Comparison of ENCODE assay signal across 26 mouse cellular contexts in the genomic region with DNA sequence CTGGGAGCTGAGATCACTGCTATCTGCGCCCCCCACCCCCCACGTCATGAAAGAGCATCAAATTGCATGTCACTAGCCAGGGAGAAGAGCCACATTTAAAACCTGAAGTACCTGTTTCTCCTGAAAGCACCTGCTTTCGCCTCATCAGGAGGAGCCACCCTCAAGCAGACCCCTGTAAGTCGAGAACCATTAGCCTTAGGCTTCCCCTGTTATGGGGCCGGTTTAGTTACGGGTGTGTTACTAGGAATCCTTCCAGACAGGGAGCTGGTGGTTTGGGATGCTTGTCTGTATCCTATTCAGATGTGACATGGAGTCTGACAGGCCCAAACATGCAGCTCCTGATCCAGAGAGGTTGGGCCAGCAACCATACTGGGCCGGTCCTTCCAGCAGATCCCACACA. TPM values are rescaled to one million over a fixed set of nuclear protein-coding genes. Genes with fewer than 3 reads are reported as not detected.
A peak's percentile ranks its signal among the peaks of the same experiment; 100 is the strongest.
DNase-seq lines count a peak whose midpoint lies in the region; ATAC-seq and TF ChIP-seq lines count a peak whose summit lies in the region.
"Had no signal": no experiment of that assay in that cellular context is flagged by ENCODE, and none has a peak within 500 bp of the region (broad histone marks: within the 10 kb centered on the region; RNA-seq: fewer than 3 reads in every experiment).

No protein-coding gene starts in this region.

- ATAC-seq in embryonic facial prominence, embryonic 11.5 days (replicated peaks; ENCODE audit: insufficient number of reproducible peaks, low FRiP score, low TSS enrichment, low read depth) = no peak
- ATAC-seq in liver, postnatal 0 days = no peak
- no peak for ATAC-seq in liver, embryonic 12.5 days
- peak; percentile 48; the same call in 1 of the 2 replicates for ATAC-seq in embryonic facial prominence, embryonic 15.5 days (ENCODE audit: insufficient number of reproducible peaks, low FRiP score, low TSS enrichment, low read depth)
- ATAC-seq: activated CD4-positive, CD25-positive, alpha-beta regulatory T cell, adult 4 months; CD4-positive, CD25-positive, alpha-beta regulatory T cell, adult 4 months; forebrain, embryonic 14.5 days; forebrain, embryonic 16.5 days had no signal

- no peak overlapping the region for H3K27ac ChIP-seq in embryonic facial prominence, embryonic 11.5 days (replicated peaks; ENCODE audit: low read depth, low read length)
- H3K27ac ChIP-seq in embryonic facial prominence, embryonic 10.5 days (replicated peaks) = no peak overlapping the region
- H3K27ac ChIP-seq in liver, postnatal 0 days (ENCODE audit: low read depth) = peak overlapping the region; percentile 55; the same call in 1 of the 2 replicates
- H3K27ac ChIP-seq in liver, embryonic 12.5 days = no peak overlapping the region
- no peak overlapping the region for H3K27ac ChIP-seq in embryonic facial prominence, embryonic 15.5 days (replicated peaks)
- H3K27ac ChIP-seq: embryonic facial prominence, embryonic 12.5 days; forebrain, embryonic 10.5 days; forebrain, embryonic 12.5 days had no signal

- 71% methylated on average over 7 of the region's 7 CpGs for WGBS in embryonic facial prominence, embryonic 11.5 days
- WGBS in embryonic facial prominence, embryonic 10.5 days = 71% methylated on average over 7 of the region's 7 CpGs
- WGBS in liver, postnatal 0 days (ENCODE audit: insufficient replicate concordance) = 75% methylated on average over 7 of the region's 7 CpGs
- 71% methylated on average over 7 of the region's 7 CpGs for WGBS in liver, embryonic 12.5 days (ENCODE audit: insufficient replicate concordance)
- 58% methylated on average over 7 of the region's 7 CpGs for WGBS in embryonic facial prominence, embryonic 15.5 days

- no peak for TF ChIP-seq CTCF in liver, postnatal 0 days (IDR thresholded peaks at IDR 0.05; ENCODE audit: low read depth)

- no peak overlapping the region for H3K4me2 ChIP-seq in embryonic facial prominence, embryonic 11.5 days (ENCODE audit: low read depth, low read length)
- no peak overlapping the region for H3K4me2 ChIP-seq in liver, postnatal 0 days (ENCODE audit: low read depth, low read length)
- H3K4me2 ChIP-seq in liver, embryonic 12.5 days = no peak overlapping the region
- H3K4me2 ChIP-seq in embryonic facial prominence, embryonic 15.5 days (replicated peaks) = no peak overlapping the region
- H3K4me2 ChIP-seq: embryonic facial prominence, embryonic 12.5 days; forebrain, embryonic 12.5 days had no signal

- peak; percentile 13 for DNase-seq in embryonic facial prominence, embryonic 11.5 days (ENCODE audit: low spot score)
- DNase-seq in embryonic facial prominence, embryonic 10.5 days (ENCODE audit: low spot score) = no peak
- DNase-seq in liver, postnatal 0 days = no peak
- no peak for DNase-seq in cerebellum, adult 18-20 months
- DNase-seq in gastrocnemius, postnatal 14 days = no peak
- DNase-seq: adrenal gland, adult 8-10 months; adrenal gland, postnatal 14 days; adrenal gland, postnatal 36 days; B cell, adult 2 months; cerebellum, adult 11-12 months; cerebellum, adult 8-10 months; cerebellum, adult 9-11 months; cerebellum, postnatal 25 days had no signal

- no peaks in the 10 kb centered on the region; the same call in 1 of the 2 replicates for H3K27me3 ChIP-seq in embryonic facial prominence, embryonic 11.5 days (ENCODE audit: control insufficient read depth, insufficient read depth, low read length)
- H3K27me3 ChIP-seq in embryonic facial prominence, embryonic 10.5 days (replicated peaks; ENCODE audit: low read depth, poor library complexity, severe bottlenecking) = peaks cover 43% of the 10 kb centered on the region
- H3K27me3 ChIP-seq in liver, postnatal 0 days (ENCODE audit: insufficient read depth, low read length) = no peaks in the 10 kb centered on the region
- H3K27me3 ChIP-seq in liver, embryonic 12.5 days (replicated peaks) = peaks cover 4% of the 10 kb centered on the region; the same call in 1 of the 2 replicates
- H3K27me3 ChIP-seq in embryonic facial prominence, embryonic 15.5 days = peaks cover 5% of the 10 kb centered on the region; the same call in 1 of the 2 replicates
- H3K27me3 ChIP-seq: CH12.LX; embryonic facial prominence, embryonic 12.5 days; Patski had no signal

- no peaks in the 10 kb centered on the region for H3K36me3 ChIP-seq in embryonic facial prominence, embryonic 11.5 days (replicated peaks; ENCODE audit: control insufficient read depth, insufficient read depth, low read depth, low read length)
- no peaks in the 10 kb centered on the region for H3K36me3 ChIP-seq in embryonic facial prominence, embryonic 10.5 days (replicated peaks)
- no peaks in the 10 kb centered on the region for H3K36me3 ChIP-seq in liver, postnatal 0 days (replicated peaks; ENCODE audit: insufficient read depth, low read length)
- no peaks in the 10 kb centered on the region for H3K36me3 ChIP-seq in liver, embryonic 12.5 days
- H3K36me3 ChIP-seq in embryonic facial prominence, embryonic 15.5 days = no peaks in the 10 kb centered on the region
- H3K36me3 ChIP-seq: embryonic facial prominence, embryonic 12.5 days; forebrain, embryonic 10.5 days; forebrain, embryonic 12.5 days; G1E had no signal

- TF ChIP-seq EP300 in liver, postnatal 0 days (IDR thresholded peaks at IDR 0.05; ENCODE audit: low read depth) = no peak

- H3K4me3 ChIP-seq in embryonic facial prominence, embryonic 11.5 days (ENCODE audit: low read depth, low read length) = no peak overlapping the region
- H3K4me3 ChIP-seq in embryonic facial prominence, embryonic 10.5 days = no peak overlapping the region
- no peak overlapping the region for H3K4me3 ChIP-seq in liver, postnatal 0 days (ENCODE audit: low read depth, low read length)
- H3K4me3 ChIP-seq in liver, embryonic 12.5 days = no peak overlapping the region
- no peak overlapping the region for H3K4me3 ChIP-seq in embryonic facial prominence, embryonic 15.5 days (replicated peaks)
- H3K4me3 ChIP-seq: embryonic facial prominence, embryonic 12.5 days; erythroblast, embryonic 14.5 days; forebrain, embryonic 10.5 days; forebrain, embryonic 12.5 days had no signal

- H3K9me3 ChIP-seq in embryonic facial prominence, embryonic 11.5 days (replicated peaks; ENCODE audit: control insufficient read depth, low read length) = no peaks in the 10 kb centered on the region
- H3K9me3 ChIP-seq in embryonic facial prominence, embryonic 10.5 days = no peaks in the 10 kb centered on the region
- no peaks in the 10 kb centered on the region for H3K9me3 ChIP-seq in liver, postnatal 0 days (ENCODE audit: low read length)
- H3K9me3 ChIP-seq in liver, embryonic 12.5 days (replicated peaks) = no peaks in the 10 kb centered on the region
- no peaks in the 10 kb centered on the region for H3K9me3 ChIP-seq in embryonic facial prominence, embryonic 15.5 days (replicated peaks)
- H3K9me3 ChIP-seq: embryonic facial prominence, embryonic 12.5 days; forebrain, embryonic 10.5 days; forebrain, embryonic 12.5 days; G1E had no signal

- intact Hi-C loops in gastrocnemius, postnatal 14 days (cut with DNase I; ENCODE audit: low total_unique reads) = loop anchor here (2.0 to 5.0 kb wide), 2 partner anchors 314 to 405 kb away; no protein-coding TSS in a partner anchor

- no peaks in the 10 kb centered on the region; the same call in 1 of the 2 replicates for H3K4me1 ChIP-seq in embryonic facial prominence, embryonic 11.5 days (ENCODE audit: control insufficient read depth, insufficient read depth, low read length)
- H3K4me1 ChIP-seq in embryonic facial prominence, embryonic 10.5 days = peaks cover 17% of the 10 kb centered on the region
- H3K4me1 ChIP-seq in liver, postnatal 0 days (ENCODE audit: insufficient read depth) = peaks cover 8% of the 10 kb centered on the region
- peaks cover 10% of the 10 kb centered on the region for H3K4me1 ChIP-seq in liver, embryonic 12.5 days
- H3K4me1 ChIP-seq in embryonic facial prominence, embryonic 15.5 days = no peaks in the 10 kb centered on the region
- H3K4me1 ChIP-seq: forebrain, embryonic 12.5 days had no signal

- no peak overlapping the region for H3K9ac ChIP-seq in embryonic facial prominence, embryonic 11.5 days (replicated peaks; ENCODE audit: low read length)
- no peak overlapping the region for H3K9ac ChIP-seq in liver, postnatal 0 days (replicated peaks)
- no peak overlapping the region for H3K9ac ChIP-seq in liver, embryonic 12.5 days
- no peak overlapping the region for H3K9ac ChIP-seq in embryonic facial prominence, embryonic 15.5 days
- H3K9ac ChIP-seq: forebrain, embryonic 12.5 days had no signal

RNA-seq across cellular contexts. Expression of a gene that starts 35.1 kb away (rescaled TPM):
- 120 and 126 TPM in 2 replicates for polyA plus RNA-seq in embryonic facial prominence, embryonic 11.5 days (2014; fragmentation: Nextera tagmentation; extraction: Ambion mirVana)
- 138 and 145 TPM in 2 replicates for polyA plus RNA-seq in embryonic facial prominence, embryonic 10.5 days (2016; fragmentation: Nextera tagmentation; extraction: Ambion mirVana)
- 31.6 and 33.5 TPM in 2 replicates for polyA plus RNA-seq in liver, postnatal 0 days (2015; fragmentation: Nextera tagmentation; extraction: Ambion mirVana)
- 95.1 and 95.7 TPM in 2 replicates for polyA plus RNA-seq in liver, embryonic 12.5 days (2016; fragmentation: Nextera tagmentation; extraction: Ambion mirVana)
- polyA plus RNA-seq in embryonic facial prominence, embryonic 15.5 days (2015; fragmentation: Nextera tagmentation; extraction: Ambion mirVana) = 96.9 and 105 TPM in 2 replicates
- 10 to 100 TPM; 22.1 to 25.1 TPM for total RNA-seq in gastrocnemius, postnatal 14 days (2021)

RNA-seq across cellular contexts. Expression of a gene that starts 50.2 kb away (rescaled TPM):
- polyA plus RNA-seq in embryonic facial prominence, embryonic 11.5 days (2014; fragmentation: Nextera tagmentation; extraction: Ambion mirVana) = 25.9 and 28.5 TPM in 2 replicates
- 20.4 and 24.0 TPM in 2 replicates for polyA plus RNA-seq in embryonic facial prominence, embryonic 10.5 days (2016; fragmentation: Nextera tagmentation; extraction: Ambion mirVana)
- polyA plus RNA-seq in liver, postnatal 0 days (2015; fragmentation: Nextera tagmentation; extraction: Ambion mirVana) = 12.5 and 12.7 TPM in 2 replicates
- polyA plus RNA-seq in liver, embryonic 12.5 days (2016; fragmentation: Nextera tagmentation; extraction: Ambion mirVana) = 14.9 and 16.5 TPM in 2 replicates
- 23.0 and 24.0 TPM in 2 replicates for polyA plus RNA-seq in embryonic facial prominence, embryonic 15.5 days (2015; fragmentation: Nextera tagmentation; extraction: Ambion mirVana)
- 10 to 100 TPM; 21.8 to 24.3 TPM for total RNA-seq in gastrocnemius, postnatal 14 days (2021)
